Mouse (Mus musculus): ENCODE results near the gene Zc3h14.

DNA sequence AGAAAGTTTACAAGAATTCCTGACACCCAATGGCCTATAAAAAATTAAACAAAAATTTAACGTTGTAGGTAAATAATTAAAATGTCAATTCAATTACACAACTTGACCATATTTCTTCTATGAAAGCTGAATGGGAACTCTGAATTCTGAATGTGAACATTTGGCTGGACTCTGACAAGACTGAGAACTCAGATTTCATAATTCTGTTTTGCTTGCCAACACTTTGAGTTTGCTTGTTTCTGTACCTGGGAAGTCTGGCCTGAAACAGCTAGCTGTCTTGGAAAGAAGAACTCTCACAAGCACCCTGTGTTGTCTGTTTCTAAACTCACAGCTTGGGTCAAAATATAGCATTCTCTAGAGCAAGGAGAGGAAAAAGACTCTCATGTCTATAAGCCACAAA, 87.1 kb downstream of the Zc3h14 start:
- no peak for TF ChIP-seq CTCF (IDR thresholded peaks at IDR 0.05; ENCODE audit: low read depth)
- TF ChIP-seq EP300 (IDR thresholded peaks at IDR 0.05; ENCODE audit: low read depth) = no peak
